Mouse (Mus musculus) mouse embryonic stem cell (cell line): ENCODE results near the gene Nhsl2.

ENCODE experiments used
- in situ Hi-C, 2 experiments: fragments of 300-500 bp; cut with MboI; formaldehyde crosslinking; loops; 1 replicate in 1 of 2; 3 replicates in 1 of 2; pipeline ENCODE4 v1.14.3; 2019 to 2020; ENCODE audit warnings: low sequenced_read_pairs in 2 of 2, low pct_unique_long_range_greater_than_20kb in 1 of 2, mixed read lengths in 1 of 2; ENCODE audit not compliant: unreplicated experiment in 1 of 2

Gene Nhsl2

DNA sequence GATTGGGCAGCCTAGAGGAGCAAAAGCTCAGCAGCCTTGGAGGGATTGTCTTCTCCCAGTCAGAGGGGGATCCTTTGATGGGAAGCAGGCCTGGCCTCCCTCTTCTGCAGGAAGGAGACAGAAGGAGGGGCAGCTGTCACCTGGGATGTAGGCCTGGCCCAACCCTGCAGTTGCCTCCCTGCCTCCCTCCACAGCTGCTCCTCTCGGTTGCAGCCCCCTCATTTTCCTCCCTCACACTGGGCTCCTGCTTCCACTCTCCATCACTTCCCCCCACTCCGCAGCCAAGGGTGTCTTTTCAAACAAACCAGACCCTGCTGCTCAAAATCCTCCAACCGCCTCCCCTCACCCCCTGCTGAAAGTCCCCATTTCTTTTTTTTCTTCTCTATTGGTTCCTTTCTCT, 169.7 kb downstream of the Nhsl2 start:
- in situ Hi-C loops = no loop called here

DNA sequence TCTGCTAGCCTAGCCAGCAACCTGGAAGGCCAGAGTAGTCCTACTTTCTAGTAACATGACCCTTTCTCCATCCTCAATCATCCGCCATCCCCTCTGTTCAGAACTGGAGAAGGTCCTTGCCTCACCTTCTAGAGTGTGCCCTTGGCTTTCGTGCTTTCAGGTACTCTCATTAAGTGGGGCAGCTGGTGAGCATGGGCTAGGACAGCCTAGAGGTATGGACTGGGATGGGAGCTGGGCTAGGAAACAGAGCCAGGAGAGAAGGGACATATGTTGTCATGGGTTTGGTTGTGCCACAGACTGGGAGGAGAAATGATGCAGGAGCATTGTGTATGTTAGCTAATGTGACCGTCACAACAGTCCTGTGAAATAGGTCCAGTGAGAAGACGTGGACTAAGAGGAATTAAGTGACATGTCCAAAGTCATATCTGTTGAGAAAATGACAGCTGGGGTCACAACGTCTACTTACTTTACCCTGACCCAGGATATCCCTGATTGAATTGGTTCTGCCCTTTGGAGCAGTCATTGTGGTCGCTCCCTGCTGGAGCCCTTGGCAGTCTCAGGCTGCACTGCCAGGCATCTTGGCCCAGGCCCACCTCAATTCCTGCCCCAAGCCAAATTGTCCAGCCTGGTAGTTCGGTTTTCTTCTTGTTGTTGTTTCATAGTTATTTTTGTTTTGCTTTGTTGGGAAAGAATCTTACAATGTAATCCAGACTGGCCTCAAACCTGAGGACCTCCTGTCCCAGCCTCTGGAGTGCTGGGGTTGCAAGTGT, 170.5 kb downstream of the Nhsl2 start:
- in situ Hi-C loops = no loop called here

DNA sequence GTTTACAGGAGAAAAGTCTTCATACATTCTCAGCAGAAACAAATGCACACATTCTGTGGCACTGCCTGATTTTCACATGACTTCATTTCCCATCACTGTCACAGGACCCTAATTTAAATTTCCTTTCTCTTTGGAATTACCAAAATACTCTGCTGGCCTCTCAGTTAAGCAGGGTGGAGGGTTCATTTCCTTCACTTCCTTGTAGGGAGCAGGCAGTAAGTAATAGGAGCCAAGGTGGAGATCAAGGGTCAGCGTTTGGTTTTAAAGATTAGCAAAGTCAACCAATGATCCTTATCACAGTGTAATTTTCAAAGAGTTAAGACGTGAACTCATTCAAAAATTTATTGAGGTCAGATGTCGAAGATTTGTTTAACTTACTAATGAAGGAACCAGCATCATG, 175.8 kb downstream of the Nhsl2 start:
- in situ Hi-C loops = no loop called here

DNA sequence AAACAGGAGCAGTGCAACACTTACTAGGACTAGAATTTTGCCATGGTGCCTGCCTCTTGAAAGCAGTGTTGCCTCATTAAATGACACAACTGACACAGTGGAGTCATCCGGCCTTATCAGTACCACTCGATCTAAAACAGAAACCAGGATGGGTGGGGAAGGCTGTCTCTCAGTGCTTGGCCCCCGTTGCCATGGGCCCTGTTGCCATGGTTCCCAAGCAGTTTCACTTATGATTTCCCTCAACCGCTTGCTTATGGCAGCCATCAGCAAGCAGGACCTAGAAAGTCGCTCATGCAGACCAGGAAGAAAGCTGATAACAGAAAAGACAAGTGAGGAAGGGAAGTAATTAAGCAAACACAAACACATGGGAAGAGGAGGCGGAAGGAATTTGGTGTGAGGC, 182.7 kb downstream of the Nhsl2 start:
- in situ Hi-C loops = loop anchor here in 1 of 2 experiments (10.0 kb wide), 1 partner anchor 47 kb away; no protein-coding TSS in a partner anchor

DNA sequence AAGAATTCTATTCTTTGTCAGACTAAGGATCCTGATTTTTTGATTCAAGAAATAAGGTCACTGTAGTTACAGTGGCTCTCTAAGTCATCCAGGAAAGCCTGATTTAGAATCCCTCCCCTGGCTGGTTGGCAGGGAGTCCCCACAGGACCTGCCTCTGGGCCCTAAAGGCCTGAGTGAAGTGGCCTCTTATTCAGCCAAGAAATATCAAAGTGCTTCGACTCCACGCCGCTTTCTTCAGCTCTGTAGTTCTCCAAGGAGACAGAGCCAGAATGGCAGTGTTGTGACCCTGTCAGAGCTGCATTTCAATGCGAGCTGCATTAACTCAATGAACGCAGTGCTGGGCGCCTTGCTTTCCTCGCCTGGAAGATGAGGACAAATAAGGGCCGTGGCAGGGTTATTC, 183.2 kb downstream of the Nhsl2 start:
- in situ Hi-C loops = loop anchor here in 1 of 2 experiments (10.0 kb wide), 1 partner anchor 48 kb away; no protein-coding TSS in a partner anchor

DNA sequence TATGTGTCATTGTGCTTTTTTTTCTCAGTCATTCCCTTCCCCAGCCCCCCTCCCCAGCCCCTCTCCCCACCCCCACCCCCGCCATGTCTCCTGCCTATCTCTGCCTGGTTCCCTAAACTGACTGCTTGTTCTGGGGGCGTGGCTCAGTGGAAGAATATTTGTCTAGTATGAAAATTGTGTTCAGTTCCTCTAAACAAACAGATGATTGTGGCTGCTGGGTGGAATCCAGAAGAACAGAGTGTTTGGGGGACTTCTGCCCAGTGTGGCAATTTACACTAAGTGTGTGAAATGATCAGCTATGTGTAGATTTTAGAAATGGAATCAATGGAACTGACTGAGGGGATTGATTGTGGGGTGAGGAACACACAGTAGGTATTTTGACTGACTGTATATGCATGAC, 184.4 kb downstream of the Nhsl2 start:
- in situ Hi-C loops = loop anchor here in 1 of 2 experiments (10.0 kb wide), 1 partner anchor 49 kb away; no protein-coding TSS in a partner anchor

- in situ Hi-C loops = loop anchor here in 1 of 2 experiments (10.0 kb wide), 1 partner anchor 51 kb away; no protein-coding TSS in a partner anchor
These were observed 186.5 kb downstream of the Nhsl2 start for GRCm38 (mm10) chrX:102035671-102036070.

DNA sequence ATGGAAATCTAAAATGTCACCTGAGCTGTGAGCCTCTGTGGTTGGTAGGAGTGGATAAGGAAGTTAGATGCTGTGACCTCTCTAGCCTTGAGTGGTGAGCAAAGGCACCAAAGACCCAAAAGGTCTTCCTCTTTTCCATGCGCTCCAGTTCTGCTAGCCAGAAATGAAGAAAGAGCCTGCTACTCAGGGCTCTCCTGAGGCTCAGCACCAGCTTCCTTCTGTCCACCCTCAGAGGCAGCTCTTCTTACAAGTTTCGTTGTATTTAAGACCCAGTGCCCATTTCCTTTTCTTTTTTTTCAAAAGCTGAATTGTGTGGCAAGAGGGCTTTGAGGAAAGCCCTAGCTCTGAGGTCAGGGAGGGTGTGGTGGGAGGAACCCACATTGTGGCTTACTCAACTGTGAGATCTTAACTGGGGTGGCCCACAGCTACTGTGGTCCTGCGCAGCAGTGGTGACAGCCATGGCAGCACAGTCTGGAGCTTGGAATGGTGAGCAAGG, 187.7 kb downstream of the Nhsl2 start:
- in situ Hi-C loops = loop anchor here in 1 of 2 experiments (10.0 kb wide), 1 partner anchor 52 kb away; no protein-coding TSS in a partner anchor

GRCm38 (mm10) chrX:102037506-102037905, 188.3 kb downstream of the Nhsl2 start:
- in situ Hi-C loops = loop anchor here in 1 of 2 experiments (10.0 kb wide), 1 partner anchor 53 kb away; no protein-coding TSS in a partner anchor

DNA sequence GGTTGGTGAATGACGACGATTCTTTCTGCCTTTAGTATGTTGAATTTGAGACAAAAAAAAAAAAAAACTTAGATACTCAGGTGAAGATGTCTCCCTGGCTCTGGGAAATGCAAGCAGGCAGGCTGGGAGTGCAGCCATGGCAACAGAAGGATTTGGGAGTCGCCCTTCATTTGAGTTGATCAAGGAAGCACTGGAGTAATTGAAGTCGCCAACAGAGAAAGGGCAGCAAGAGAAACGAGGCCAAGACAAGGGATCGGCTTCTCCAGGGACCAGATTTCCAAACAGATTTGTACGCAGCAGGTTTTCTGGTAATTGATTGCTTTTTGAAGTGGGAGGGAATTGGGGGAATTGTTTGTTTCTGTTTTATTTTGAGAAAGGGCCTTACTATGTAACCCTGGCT, 192.4 kb downstream of the Nhsl2 start:
- in situ Hi-C loops = no loop called here

DNA sequence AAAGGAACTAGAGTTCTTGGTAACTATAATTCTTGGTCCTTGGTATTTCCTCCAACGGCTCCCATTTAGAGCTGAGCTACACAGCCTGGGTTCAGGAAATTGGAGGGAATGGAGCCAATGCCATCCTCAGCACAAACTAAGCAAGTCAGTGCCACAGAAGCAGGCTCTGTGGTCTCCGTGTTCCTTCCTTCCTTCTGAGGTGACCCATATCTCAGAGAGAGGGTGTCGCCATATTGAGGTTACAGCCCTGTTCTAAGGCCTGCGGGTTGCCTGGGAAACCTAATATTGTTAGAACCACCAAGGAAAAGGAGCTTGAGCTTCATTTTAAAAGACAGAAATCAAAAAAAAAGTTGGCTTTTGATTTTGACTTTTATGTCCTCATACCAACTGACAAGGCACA, 193.2 kb downstream of the Nhsl2 start:
- in situ Hi-C loops = no loop called here

DNA sequence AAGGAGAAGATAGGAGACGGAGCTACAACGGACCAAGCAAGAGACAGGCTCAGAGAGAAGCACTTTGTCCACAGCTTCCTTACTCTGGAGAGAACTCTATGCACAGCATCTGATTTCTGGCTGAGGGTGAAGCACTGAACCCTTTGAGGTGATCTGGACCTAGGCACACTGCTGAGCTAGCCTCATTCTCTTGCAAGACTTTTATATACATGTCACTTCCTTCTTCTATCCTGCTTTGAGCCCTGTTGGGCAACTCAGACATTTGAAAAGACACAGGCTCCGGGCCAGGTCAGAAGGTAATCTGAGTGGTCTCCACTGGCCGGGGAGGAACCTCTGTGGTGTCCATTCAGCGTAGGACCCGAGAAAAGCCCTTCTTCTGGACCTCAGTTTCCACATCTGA, 201.4 kb downstream of the Nhsl2 start:
- in situ Hi-C loops = loop anchor here in 1 of 2 experiments (25.0 kb wide), 1 partner anchor 88 kb away; no protein-coding TSS in a partner anchor

DNA sequence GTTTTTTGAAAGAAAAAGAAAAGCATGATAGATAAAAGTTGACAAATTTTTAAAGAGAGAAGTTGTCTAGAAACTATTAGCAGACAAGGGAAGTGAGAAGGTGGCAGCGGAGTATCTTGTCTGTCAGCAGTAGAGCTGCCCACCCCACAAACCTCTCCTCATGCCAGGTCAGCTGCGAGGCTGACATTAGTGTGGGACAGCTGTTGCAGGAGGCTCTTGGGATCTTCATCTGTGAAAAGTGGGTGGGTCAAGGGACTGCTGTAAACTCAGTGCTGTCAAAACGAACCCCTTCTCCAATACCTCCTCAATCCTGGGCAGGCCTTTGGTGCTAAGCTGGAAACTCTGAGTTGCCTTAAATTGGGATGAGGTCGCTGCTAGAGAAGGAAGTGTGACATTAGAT, 202.0 kb downstream of the Nhsl2 start:
- in situ Hi-C loops = loop anchor here in 1 of 2 experiments (25.0 kb wide), 1 partner anchor 89 kb away; no protein-coding TSS in a partner anchor

GRCm38 (mm10) chrX:102053371-102053770, 204.2 kb downstream of the Nhsl2 start:
- in situ Hi-C loops = loop anchor here in 1 of 2 experiments (25.0 kb wide), 1 partner anchor 91 kb away; no protein-coding TSS in a partner anchor

DNA sequence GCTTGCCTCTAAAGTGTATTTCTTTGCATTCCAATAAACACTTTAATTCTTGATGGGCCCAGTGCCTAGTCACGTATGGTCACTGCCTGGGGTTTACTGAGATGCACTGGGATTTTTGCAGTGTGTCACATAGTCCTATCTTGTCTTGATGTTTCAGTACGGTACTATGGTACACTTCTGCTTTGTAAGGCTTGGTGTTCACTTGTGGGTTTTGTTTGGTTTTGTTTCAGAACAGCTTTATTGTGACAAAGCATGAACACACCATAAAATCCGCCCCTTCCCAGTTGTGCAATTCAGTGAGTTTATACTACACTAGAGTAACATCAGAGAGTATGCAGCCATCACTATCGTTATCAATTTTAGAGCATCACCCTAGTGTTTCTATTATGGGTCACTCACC, 204.8 kb downstream of the Nhsl2 start:
- in situ Hi-C loops = loop anchor here in 1 of 2 experiments (25.0 kb wide), 1 partner anchor 92 kb away; no protein-coding TSS in a partner anchor

GRCm38 (mm10) chrX:102059437-102059836, 210.3 kb downstream of the Nhsl2 start:
- in situ Hi-C loops = loop anchor here in 1 of 2 experiments (25.0 kb wide), 1 partner anchor 97 kb away; no protein-coding TSS in a partner anchor

GRCm38 (mm10) chrX:102060243-102060642, 211.1 kb downstream of the Nhsl2 start:
- in situ Hi-C loops = loop anchor here (5.0 to 25.0 kb wide), 3 partner anchors 83 to 255 kb away; no protein-coding TSS in a partner anchor

DNA sequence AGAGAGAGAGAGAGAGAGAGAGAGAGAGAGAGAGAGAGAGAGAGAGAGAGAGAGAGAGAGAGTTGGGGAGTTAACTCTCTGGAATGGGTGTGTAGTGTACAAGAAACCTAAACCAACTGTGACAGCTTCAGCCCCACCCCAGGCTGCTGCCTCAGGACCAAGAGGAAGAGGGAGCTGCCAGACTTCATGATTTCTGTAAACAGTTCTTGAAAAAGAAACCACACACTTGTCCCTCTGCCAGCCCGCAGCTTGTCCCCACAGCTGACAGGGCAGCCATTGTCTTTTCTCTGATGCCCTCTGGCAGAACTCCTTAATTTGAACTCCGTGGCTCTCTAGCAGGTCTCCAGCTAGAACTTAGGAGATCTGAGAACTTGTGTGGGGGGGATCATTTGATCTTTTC, 211.7 kb downstream of the Nhsl2 start:
- in situ Hi-C loops = loop anchor here (5.0 to 25.0 kb wide), 3 partner anchors 84 to 256 kb away; no protein-coding TSS in a partner anchor

DNA sequence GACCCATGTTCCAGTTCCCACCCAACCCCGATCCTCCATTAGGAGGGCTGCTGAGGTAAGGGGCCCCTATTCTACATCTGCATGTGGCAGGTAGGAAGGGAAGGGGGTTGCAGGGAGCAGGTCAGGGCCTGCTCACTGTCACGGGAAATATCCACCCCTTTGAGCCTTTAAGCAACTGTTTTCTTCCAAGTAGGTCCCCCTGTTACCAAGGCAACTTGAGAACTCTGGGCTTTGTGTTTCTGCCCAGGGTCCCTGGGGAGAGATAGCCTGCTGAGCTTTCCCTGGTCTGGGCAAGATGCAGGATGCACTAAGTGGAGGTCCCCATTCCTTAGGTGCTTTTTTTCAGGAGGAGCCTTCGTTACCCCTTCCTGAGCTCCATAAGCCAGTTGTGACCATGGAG, 214.9 kb downstream of the Nhsl2 start:
- in situ Hi-C loops = loop anchor here (5.0 to 25.0 kb wide), 3 partner anchors 87 to 259 kb away; no protein-coding TSS in a partner anchor
